Mouse (Mus musculus) hindbrain, embryonic 16.5 days (tissue): ENCODE measurements at regions not wholly inside any gene's neighbourhood (a gene's known extent, or its start where the extent isn't known, plus 50 kb on each side); places are given as distances from the start of the nearest gene placed in this dataset.

Experiments used
- ATAC-seq: fragments of 200-750 bp; cut with Nextera tagmentation; 2 replicates; pipeline ENCODE4 v1.8.0; 2017; ENCODE audit warnings: moderate TSS enrichment, moderate library complexity
- H3K27ac ChIP-seq: fragments of 300-500 bp; sonication (generic); 2 replicates; pipeline ENCODE4 v1.5.1; 2014; ENCODE audit warnings: low read depth, mild to moderate bottlenecking, control low read depth, low read length, moderate library complexity
- H3K27me3 ChIP-seq: fragments of 300-500 bp; sonication (generic); replicated peaks from 2 replicates; pipeline ENCODE4 v1.6.1; 2014; ENCODE audit warnings: low read length; ENCODE audit not compliant: control insufficient read depth, insufficient read depth
- H3K36me3 ChIP-seq: fragments of 300-500 bp; sonication (generic); 2 replicates; pipeline ENCODE4 v1.6.1; 2014; ENCODE audit warnings: mild to moderate bottlenecking, low read length, moderate library complexity, mixed read lengths; ENCODE audit not compliant: control insufficient read depth, insufficient read depth
- H3K4me1 ChIP-seq: fragments of 300-500 bp; sonication (generic); 2 replicates; pipeline ENCODE4 v1.6.1; 2014; ENCODE audit warnings: low read depth, low read length; ENCODE audit not compliant: control insufficient read depth, insufficient read depth
- H3K4me2 ChIP-seq: fragments of 300-500 bp; sonication (generic); 2 replicates; pipeline ENCODE4 v1.6.1; 2014; ENCODE audit warnings: mild to moderate bottlenecking, low read length, control low read depth, moderate library complexity
- H3K4me3 ChIP-seq: fragments of 300-500 bp; sonication (generic); 2 replicates; pipeline ENCODE4 v1.5.1; 2014; ENCODE audit warnings: mild to moderate bottlenecking, low read length, control low read depth, moderate library complexity
- H3K9ac ChIP-seq: fragments of 300-500 bp; sonication (generic); 2 replicates; pipeline ENCODE4 v1.6.1; 2014; ENCODE audit warnings: low read depth, mild to moderate bottlenecking, control low read depth, low read length, moderate library complexity
- H3K9me3 ChIP-seq: fragments of 300-500 bp; sonication (generic); 2 replicates; pipeline ENCODE4 v1.6.1; 2014; ENCODE audit warnings: mild to moderate bottlenecking, low read length, moderate library complexity; ENCODE audit not compliant: control insufficient read depth
- WGBS: fragments of 180-500 bp; shearing (Covaris S2); extraction: QIAGEN DNeasy Blood & Tissue Kit; methylation state at CpG from one replicate; pipeline ENCODE4 v1.1.7; 2014; 5-methylcytosine and 5-hydroxymethylcytosine counted together

DNA sequence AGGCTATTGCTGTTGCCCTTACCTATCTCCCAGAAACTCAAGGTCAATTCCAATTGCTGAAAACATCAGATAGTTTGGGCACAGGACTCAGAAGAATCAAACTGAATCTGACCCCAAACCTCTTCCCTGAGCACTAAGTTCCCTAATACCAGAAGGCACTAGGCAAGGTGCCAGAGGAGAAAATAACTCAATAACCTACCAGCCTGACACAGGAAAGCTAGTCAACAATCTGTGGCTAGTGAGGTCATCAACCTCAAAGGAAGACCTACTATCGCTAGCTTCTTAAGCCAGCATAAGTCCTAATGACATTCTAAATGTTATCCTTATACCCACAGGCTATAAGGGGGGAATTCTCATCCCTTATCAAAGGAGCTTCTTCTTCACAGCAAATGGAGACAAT, 491.2 kb downstream of the Kctd12 start:
- Histone ChIP-seq H3K9me3 (no peaks in the 10 kb centered on the region), H3K4me1 (no peaks in the 10 kb centered on the region), H3K36me3 (no peaks in the 10 kb centered on the region), H3K4me3 (no peak overlapping the region), H3K4me2 (no peak overlapping the region), H3K27ac (no peak overlapping the region), H3K9ac (no peak overlapping the region), H3K27me3 (no peaks in the 10 kb centered on the region)
- 87% methylated on average over 1 of the region's 1 CpGs for WGBS
- no peak for ATAC-seq

DNA sequence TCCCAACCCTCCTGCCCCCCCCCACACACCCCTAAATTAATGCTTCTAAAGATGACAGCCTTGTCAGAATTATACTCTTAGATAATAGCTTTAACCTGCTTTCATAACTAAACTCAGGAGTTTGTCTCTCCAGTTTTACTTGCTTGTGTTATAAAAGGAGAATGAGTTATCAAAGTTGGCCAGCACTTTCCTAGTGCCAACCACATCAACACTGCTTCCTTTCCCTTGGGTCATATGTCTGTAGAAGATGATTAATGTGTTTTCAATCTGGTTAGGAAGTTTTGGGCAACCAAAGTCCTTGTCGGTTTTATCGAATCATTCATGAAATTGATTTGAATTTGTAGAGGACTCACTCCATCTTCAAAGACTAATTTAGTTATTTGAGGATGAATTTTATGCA, 505.3 kb downstream of the Kctd12 start:
- H3K27me3 ChIP-seq = no peaks in the 10 kb centered on the region
- no peak overlapping the region for H3K4me2 ChIP-seq
- H3K4me1 ChIP-seq = no peaks in the 10 kb centered on the region
- no peak overlapping the region for H3K4me3 ChIP-seq
- no peak for ATAC-seq
- no peaks in the 10 kb centered on the region for H3K36me3 ChIP-seq
- no peak overlapping the region for H3K27ac ChIP-seq
- no peaks in the 10 kb centered on the region for H3K9me3 ChIP-seq
- 76% methylated on average over 2 of the region's 2 CpGs for WGBS
- H3K9ac ChIP-seq = no peak overlapping the region

DNA sequence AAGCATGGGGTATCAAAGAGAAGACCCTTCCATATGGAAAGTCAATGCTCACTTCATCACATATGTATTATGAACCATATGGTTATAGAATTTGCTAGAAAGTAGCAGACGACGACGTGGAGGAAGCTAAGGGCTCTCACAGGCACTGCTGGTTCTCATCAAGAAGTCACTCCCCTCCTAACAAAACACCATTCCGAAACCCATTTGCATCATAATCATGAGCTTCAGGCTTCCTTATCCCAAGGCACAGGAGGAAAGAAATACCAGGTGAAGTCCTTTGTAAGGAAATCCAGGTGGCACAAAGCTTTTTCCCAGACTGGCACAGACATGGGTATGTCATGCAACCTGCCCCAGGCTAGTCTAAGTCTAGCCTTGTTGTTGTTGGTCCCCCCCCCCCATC, 513.1 kb downstream of the Kctd12 start:
- no peaks in the 10 kb centered on the region for H3K4me1 ChIP-seq
- H3K4me2 ChIP-seq = no peak overlapping the region
- no peak overlapping the region for H3K4me3 ChIP-seq
- 44% methylated on average over 4 of the region's 4 CpGs for WGBS
- H3K27ac ChIP-seq = no peak overlapping the region
- H3K9ac ChIP-seq = no peak overlapping the region
- no peaks in the 10 kb centered on the region for H3K27me3 ChIP-seq
- ATAC-seq = no peak
- H3K36me3 ChIP-seq = no peaks in the 10 kb centered on the region
- H3K9me3 ChIP-seq = no peaks in the 10 kb centered on the region

DNA sequence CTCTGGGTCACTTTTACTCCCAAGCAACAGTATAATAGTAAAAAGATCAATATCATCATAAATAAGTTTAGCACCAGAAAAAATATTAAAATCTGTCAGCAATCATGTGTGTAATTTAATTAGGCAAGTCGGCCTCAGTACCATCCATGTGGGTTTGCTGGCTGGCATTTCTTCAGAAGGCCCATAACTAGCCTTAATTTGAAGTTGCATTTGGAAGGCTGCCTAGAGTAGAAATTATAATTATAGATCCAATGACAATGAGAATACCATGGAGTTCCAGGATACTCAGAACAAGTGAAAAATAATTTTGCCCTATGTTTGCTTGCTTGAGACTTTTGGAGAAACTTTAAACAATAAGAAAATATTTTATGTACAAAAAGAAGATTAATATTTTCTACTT, 521.4 kb downstream of the Kctd12 start:
- Histone ChIP-seq H3K9me3 (no peaks in the 10 kb centered on the region), H3K4me2 (no peak overlapping the region), H3K27me3 (no peaks in the 10 kb centered on the region), H3K27ac (no peak overlapping the region), H3K4me3 (no peak overlapping the region), H3K36me3 (no peaks in the 10 kb centered on the region), H3K4me1 (no peaks in the 10 kb centered on the region), H3K9ac (no peak overlapping the region)
- 62% methylated on average over 1 of the region's 1 CpGs for WGBS
- ATAC-seq = no peak

DNA sequence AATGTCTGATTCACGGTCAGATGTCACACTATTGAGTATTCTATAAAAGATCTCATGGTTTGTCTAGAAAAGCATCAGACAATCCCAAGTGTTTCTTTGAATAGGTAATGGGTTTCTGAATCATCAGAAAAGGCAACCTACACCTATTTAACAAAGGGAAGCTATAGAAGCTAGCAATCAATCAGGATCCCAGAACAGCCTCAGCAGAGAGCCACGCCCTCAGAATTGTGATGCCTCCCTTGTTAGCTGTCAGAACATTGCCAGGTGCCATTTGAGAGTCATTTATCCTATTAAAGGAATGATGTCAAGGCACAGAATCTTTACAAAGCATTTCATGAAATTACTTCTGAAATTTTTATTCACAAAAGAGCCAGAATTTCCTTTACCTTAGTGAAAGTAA, 542.7 kb downstream of the Kctd12 start:
- no peak overlapping the region for H3K4me3 ChIP-seq
- no peak overlapping the region for H3K4me2 ChIP-seq
- ATAC-seq = no peak
- 40% methylated on average over 2 of the region's 2 CpGs for WGBS
- no peak overlapping the region for H3K27ac ChIP-seq
- 0 out of 2 replicates have a peak, but pooled peaks cover 2% of the 10 kb centered on the region for H3K9me3 ChIP-seq
- H3K4me1 ChIP-seq = no peaks in the 10 kb centered on the region
- no peaks in the 10 kb centered on the region for H3K27me3 ChIP-seq
- no peak overlapping the region for H3K9ac ChIP-seq
- no peaks in the 10 kb centered on the region for H3K36me3 ChIP-seq

DNA sequence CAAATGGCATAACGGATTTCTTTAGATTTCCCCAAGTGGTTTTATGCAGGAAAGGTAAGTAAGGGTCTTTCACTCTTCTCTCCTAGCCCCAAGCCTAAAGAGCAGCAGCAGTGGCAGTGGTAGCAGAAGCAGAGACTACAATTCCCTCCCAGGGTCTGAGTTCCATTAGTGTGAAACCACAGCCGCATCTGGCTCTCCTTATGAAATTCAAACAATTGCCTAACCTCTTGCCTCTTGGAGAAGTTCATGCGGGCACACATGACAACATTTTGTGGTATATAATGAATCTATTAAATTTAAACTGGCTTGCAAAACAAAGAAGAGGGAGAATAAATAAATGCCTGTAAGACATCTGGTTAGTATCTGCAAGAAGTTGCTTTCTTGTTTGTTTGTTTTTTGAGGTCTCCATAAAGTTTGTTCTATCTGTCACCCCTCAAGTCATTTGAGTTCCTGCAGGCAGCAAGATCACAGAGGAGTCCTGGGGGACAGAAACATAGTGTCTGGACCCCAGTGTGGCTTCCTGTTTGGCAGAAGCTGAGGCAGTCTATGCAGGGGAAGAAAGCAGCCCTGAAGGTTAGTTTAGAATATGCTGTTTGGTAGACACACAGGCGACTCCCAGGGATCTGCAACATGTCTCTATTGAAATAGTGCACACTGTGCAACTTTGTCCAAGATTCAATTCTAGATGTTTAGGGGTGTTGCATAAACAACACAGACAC, 578.9 kb downstream of the Kctd12 start:
- 81% methylated on average over 4 of the region's 4 CpGs for WGBS

DNA sequence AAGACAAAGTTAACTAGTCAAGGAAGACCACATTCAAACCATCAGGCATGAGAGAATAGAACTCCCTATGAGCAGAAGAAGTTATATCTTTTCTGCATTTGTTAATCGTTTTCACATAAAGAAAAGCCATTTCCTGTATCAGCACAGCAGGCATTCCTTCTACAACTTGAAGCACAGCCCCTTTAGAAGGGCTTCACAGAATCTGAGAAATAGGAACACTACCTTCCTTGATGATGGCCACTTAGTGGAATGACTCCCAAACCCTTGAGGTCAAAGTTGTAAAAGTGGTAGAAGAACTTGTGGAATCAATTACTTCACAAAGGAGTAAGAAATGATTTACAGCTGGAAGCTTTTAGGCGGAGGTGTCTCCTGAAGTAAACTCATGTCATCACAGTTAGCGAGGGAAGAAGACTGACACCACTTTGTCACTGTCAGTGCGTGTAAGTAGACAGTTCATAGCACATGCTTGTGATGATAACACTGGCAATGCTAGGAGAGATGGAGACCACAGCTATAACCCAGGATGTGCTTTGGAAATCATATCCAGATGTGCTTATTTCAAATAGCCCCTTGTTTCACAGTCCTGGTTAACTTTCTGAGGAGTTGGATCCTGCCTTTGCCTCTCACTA, 580.3 kb downstream of the Kctd12 start:
- no peaks in the 10 kb centered on the region for H3K36me3 ChIP-seq
- no peak overlapping the region for H3K27ac ChIP-seq
- H3K9ac ChIP-seq = no peak overlapping the region
- 85% methylated on average over 4 of the region's 4 CpGs for WGBS
- H3K27me3 ChIP-seq = no peaks in the 10 kb centered on the region
- no peaks in the 10 kb centered on the region for H3K4me1 ChIP-seq
- H3K4me2 ChIP-seq = no peak overlapping the region
- no peak overlapping the region for H3K4me3 ChIP-seq
- no peaks in the 10 kb centered on the region for H3K9me3 ChIP-seq
- ATAC-seq = no peak

More for the DNA sequence above, 578.9 kb downstream of the Kctd12 start:
- no peak for ATAC-seq
- H3K4me3 ChIP-seq = no peak overlapping the region
- H3K4me1 ChIP-seq = no peaks in the 10 kb centered on the region
- no peak overlapping the region for H3K4me2 ChIP-seq
- H3K9ac ChIP-seq = no peak overlapping the region
- no peaks in the 10 kb centered on the region for H3K9me3 ChIP-seq
- no peaks in the 10 kb centered on the region for H3K36me3 ChIP-seq
- no peaks in the 10 kb centered on the region for H3K27me3 ChIP-seq
- no peak overlapping the region for H3K27ac ChIP-seq

DNA sequence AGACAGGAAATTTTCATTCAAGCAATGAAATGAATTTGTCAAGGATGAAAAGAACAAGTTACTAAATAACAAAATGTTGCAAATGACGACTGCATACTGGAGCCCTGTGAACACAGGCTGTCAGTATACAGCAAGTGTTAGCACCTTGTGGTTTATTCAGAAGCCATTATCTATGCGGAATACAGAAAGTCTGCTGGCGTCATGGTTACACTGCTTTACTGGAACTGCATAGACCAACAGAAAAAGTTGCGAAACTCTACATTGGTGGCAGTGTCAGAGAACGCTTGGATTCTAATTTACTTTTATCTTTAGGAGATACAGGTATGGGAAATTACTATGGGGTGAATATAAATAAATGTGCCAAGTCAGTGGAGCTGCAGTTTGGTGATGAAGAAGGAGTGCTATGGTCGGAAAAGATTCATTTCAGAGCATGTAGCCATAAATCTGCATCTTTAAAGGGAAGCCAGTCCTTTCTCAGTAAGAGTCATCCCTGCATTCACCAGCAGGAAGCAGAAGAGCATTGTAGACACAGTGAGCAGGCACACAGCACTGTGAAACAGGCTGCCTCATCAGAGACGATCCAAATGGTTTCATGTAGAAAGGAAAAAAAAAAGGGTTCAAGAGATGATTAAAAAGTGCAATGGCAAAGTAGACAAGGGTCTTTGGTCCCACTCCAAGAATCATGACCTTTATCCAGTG, 586.3 kb downstream of the Kctd12 start:
- Histone ChIP-seq H3K9me3 (no peaks in the 10 kb centered on the region), H3K27ac (no peak overlapping the region), H3K27me3 (no peaks in the 10 kb centered on the region), H3K36me3 (no peaks in the 10 kb centered on the region), H3K9ac (no peak overlapping the region), H3K4me2 (no peak overlapping the region), H3K4me1 (no peaks in the 10 kb centered on the region), H3K4me3 (no peak overlapping the region)
- WGBS = 77% methylated on average over 7 of the region's 7 CpGs
- ATAC-seq = no peak

DNA sequence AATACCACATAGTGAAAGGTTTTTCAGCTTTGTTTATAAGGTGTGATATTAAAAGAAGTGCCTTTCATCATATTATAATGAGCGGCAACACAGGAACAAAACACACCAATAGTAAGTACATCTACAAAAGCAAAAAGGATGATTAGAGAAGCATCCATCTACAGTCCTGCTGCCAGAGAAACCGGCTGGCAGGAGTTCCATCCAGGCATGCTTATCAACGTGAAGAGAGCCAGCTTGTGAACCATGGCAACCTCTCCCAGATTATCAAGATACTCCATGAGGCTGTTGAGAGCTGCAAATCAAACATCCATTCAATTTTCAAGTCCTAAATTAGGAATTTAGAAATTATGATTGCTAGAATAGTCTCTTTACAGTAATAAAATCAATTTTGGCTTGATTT, 590.1 kb downstream of the Kctd12 start:
- H3K9me3 ChIP-seq = no peaks in the 10 kb centered on the region
- H3K36me3 ChIP-seq = no peaks in the 10 kb centered on the region
- H3K4me3 ChIP-seq = no peak overlapping the region
- no peak overlapping the region for H3K27ac ChIP-seq
- no peak for ATAC-seq
- no peak overlapping the region for H3K4me2 ChIP-seq
- H3K4me1 ChIP-seq = no peaks in the 10 kb centered on the region
- no peaks in the 10 kb centered on the region for H3K27me3 ChIP-seq
- no peak overlapping the region for H3K9ac ChIP-seq
- WGBS = 57% methylated on average over 3 of the region's 3 CpGs
